Mouse (Mus musculus): Measurements from ENCODE around the gene Dnajb14.

DNA sequence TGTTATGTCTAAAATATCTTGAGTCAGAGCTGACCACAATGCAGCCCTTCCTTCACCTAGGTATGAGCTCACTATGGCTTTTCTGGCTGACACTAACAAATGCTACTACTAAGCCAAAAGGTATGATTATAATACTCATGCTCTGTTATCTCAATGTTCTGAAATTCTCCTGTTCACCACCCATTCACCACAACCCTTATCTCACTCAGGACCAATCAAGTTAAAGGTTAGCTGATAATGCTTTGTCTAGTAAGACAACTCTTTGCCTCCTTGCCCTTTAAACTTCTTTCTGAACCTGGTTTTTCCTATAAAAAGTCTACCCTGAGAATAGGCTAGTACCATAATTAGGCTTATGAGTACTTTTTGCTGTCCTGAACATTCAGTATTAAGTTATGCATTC, 29.3 kb upstream of the Dnajb14 start:
- TF ChIP-seq POLR2A (IDR thresholded peaks at IDR 0.05; ENCODE audit: borderline replicate concordance, low read depth, low read length) (no peak), CTCF (IDR thresholded peaks at IDR 0.05; ENCODE audit: low read depth, low read length) (no peak)

Measured in bone marrow macrophage, adult 2 months (primary cell).